Mouse (Mus musculus) adrenal gland, adult 18-20 months (tissue): ENCODE measurements around the gene Cep55. TPM values are rescaled to one million over a fixed set of nuclear protein-coding genes. Genes with fewer than 3 reads are reported as not detected.

Source experiments
- DNase-seq, 2 experiments: peaks; one replicate each; pipeline ENCODE4 v3.0.0; 2021 to 2022; ENCODE audit warnings: low spot score in 2 of 2
- long read RNA-seq, 2 experiments: library from polyadenylated mRNA; stranded (forward); transcript quantifications; one replicate each; pipeline ENCODE4 v2.0.0; 2021
- total RNA-seq, 2 experiments: library from RNA; stranded (reverse); gene quantifications; 1 replicate in 1 of 2; 2 replicates in 1 of 2; pipeline ENCODE4 v1.2.3; 2021

The Cep55 gene
- total RNA-seq, result under 1 TPM; 0.35 to 0.73 TPM
- long read RNA-seq, experiment 1, partial matches to known transcripts, result 0 of 1 reads
- long read RNA-seq, experiment 1, other reads (novel, unspliced or antisense), result 1 of 1 reads
- long read RNA-seq, experiment 2, partial matches to known transcripts, result 0 of 1 reads
- long read RNA-seq, experiment 2, other reads (novel, unspliced or antisense), result 1 of 1 reads

DNA sequence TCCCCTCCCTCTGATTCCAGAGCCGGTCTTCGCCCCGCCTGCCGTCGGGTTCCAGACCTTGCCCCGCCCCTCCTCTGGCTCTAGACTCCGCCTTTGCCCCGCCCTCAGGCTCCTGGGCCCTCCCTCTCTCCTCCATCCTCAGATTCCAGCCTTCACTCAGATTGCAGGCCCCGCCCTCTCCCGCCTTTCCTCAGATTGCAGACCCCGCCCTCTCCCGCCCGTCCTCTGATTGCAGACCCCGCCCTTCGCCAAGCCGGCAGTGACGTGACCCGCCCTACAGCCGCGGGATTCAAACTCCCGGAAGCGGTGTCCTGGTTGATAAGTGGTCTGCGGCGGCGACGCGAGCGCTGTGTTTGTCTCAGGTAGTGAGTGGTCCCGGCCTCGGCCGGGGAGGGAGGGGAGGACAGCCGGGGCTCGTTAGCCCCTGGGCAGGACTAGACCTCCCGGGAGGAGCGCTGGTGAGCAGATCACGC lies at the start of gene Cep55:
Gene Cep55, plus strand, starts transcription at position 292 of the 473 bp plus-strand sequence.
- peak; percentile 91 to 93 for DNase-seq

DNA sequence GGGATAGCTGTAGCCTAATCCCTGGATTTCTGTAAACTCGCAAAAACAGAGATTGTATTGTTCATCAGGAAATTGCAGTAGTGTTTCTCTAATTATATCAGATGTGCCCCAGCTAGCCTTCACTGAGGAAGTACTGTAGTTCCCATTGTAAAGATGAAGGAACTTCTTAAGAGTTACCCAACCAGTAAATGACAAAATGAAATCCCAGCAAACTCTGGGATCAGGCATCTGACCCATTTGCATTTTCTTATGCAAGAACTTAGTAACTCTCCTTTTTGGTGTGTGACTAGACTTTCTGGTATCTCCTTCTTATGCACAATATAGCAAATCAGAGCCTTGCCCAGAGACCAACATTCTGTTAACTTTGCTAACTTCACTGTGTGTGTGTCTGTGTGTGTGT lies 43.4 kb upstream of the Cep55 start:
- DNase-seq, result no peak

DNA sequence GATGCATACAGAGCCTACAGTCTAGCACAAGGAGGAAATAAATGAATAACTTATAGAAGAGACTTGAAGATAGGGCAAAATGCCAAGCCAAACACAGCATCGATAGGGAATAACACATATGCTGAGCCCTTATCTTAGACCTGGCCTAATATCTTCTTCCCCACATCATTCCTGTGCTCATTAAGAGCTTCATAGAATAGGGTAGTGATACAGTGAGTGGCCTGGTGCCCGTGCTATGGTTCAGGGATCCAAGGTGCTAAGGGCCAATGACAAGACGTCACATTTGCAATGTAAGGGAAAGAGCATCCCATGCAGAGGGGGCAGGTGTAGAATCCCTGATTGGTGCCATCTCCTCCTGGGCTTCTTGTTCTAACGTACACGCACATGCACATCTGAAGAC lies 40.4 kb upstream of the Cep55 start:
- DNase-seq, result no peak

DNA sequence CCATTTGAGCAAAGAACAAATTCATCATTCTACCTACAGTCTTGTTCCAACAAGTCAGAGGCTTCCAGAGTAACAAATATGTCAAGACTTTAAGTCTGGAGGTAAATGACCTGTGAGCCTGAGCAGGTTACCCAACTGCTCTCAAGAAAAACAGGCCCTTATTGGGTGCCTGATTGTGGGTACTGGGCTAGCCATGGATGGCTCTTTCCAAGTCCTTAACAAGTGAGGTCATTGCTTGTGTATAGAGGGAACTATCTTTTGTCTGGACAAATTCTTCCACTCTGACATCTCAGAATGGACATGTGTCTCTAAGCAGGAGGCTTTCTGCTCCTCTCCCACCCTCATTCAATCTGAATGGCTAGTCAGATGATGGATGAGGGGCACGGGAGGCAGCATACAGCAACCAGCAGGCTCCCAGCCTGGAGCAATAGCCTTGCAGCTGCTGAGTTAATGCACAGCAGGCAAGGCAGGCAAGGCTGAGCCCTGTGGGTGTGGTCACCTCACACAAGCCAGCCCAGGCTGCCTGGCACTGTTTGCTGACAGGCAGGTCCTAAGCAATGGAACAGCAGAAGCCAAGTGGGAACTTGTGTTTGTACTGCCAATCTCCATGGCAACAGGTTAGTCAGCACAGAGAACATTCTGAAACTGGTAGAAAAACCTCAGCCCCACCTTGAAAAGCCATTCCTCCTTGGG lies 39.5 kb upstream of the Cep55 start:
- no peak for DNase-seq

DNA sequence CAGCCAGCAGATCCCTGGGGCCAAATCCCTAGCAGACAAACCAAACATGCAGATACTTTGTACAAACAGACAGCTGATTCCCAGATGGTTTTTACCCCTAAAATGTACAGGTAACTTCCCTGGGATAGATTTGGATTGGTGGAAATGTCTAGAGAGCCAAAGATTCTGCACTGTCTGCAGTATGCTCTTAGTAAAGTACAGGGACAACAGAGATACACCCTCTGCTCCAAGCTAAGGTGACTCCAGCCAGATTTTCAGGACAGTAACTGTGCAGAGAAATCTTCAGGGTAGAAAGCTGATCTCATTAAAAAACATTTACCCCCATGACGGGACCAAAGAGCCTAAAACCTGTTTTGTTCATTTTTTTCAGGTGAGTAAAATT lies 38.9 kb upstream of the Cep55 start:
- DNase-seq, result no peak

DNA sequence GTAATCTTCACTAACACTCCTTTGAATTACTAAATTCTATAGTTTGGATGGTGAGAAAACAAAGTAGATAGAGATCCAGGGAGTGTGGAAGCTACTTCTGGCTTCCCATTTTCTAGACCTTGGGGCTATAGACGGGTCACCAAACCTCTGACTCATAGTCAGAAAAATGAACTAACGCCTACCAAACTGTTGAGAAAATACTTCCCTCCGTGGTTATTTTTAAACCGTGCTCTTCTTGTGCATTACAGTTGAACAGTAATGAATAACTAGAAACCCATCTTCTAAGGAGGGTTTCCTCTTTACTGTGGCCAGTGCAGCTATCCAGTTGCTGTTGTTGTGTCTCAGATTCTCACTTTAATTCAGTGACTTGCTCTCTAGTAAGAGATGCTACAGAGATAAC lies 32.1 kb upstream of the Cep55 start:
- DNase-seq, result no peak

DNA sequence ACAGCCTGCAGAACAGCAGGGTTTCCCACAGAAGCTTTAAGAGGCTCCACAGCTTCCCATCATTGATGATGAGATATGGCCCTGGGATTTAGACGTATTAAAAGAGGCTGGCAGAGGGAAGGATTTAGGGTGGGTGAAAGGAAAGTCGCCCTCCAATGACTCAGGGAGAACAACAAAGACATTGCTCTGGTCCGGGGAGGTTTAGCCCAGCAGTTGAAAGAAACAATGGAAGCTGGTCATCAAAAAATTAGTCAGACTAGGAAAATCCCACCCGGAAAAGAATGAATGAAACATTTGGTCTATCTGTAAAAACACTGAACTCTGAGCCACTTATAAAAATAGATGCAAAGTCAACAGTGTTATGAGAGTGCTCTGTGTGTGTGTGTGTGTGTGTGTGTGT lies 31.2 kb upstream of the Cep55 start:
- no peak for DNase-seq

DNA sequence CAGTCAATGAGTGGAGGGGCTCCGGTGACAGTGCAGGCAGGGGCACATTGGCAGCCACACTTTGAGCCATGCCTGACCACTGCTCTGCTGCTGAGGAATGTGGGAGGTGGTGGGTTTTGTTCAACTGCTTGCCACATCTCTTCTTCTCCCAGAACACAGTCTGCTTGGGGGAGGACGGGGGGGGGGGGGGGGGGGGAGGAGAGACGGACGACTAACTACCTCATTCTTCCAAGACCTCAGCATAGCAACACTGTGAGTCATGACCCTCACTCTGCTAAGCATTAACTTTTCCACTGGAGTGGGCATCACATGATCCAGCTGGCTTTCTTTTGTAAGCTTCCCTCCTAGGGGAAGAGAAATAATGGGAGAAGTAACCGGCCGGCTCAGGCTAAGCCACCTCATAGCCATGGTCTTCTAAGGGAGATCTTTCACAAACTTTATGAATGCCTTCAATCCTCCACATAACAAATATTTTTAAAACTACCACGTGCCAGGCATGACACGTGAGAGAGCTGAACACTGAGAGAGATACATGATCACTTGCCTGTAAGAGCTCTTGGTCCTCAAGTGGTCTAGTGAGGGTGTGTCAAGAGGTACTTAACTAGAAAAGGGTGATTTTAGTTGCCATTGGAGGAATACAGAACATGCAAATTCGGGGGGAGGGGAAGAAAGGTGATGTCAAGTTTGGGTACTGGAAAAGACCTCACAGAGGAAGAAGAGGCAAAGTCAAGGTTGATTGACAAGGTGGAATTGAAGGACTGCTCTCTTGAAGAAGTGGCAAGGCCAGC lies 29.4 kb upstream of the Cep55 start:
- no peak for DNase-seq

DNA sequence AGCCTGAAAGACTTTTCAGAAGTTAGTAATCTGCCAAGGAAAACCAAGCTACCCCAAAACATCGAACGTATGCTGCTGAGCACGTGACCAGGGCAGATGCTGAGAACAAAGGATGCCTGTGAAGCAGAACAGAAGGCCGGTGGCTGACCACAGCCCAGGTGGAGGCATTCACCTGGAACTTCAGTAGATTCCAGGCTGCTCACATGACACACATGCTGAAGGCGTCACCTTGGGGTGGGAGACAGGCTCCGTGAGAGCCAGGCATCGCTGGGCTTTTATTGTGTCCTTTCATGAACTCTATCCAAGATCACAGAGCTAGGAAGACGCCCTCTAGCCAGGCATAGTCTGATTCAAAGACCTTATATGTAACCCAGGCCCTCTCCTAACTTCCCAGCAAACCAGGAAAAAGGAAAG lies 28.6 kb upstream of the Cep55 start:
- no peak for DNase-seq

DNA sequence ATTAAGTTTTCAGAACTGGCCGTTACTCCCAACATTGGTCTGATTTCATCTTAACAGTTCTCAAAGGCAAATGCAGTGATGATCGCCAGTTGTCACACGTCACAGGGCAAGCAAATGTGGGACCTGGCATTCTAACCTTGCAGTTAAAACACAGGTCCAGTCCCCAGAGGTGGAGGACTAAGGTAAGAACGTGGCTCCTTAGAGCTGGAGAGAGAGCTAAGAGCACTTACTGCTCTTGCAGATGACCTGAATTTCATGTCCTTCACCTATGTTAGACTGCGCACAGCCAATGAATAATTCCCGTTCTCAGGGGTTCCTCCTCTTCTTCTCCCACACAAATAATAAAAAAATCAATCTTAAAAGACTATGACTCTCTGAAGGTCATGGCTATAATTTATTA lies 27.4 kb upstream of the Cep55 start:
- DNase-seq, result no peak

DNA sequence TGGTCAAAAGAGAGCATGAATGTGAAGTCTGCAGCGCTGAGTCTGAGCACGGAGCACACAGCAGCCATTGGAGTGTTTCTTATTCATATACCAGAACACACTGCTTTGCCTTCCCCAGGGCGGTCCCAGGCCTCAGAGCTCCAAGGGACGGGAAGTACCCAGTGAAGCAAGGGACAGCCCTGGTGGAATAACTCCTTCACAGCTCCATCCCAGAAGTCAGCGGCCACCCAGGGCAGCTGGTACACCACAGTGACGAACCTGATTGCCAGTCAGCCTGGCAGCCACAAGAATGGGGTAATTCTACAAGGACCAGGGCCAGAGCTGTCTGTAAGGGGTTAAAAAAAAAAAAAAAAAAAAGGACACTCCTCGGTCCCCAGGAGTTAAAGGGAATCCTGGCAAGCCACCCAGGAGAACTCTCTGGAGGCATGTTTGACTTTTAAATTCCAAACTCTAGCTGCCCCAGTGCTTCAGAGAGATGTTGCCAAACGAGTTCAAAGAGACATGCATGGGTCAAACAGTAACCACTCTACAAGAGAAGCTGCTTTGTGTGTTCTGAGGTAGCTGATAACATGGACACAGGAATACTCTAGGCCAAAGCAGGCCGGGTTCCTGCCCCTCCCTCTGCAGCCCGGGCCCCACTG lies 26.8 kb upstream of the Cep55 start:
- DNase-seq, result no peak

DNA sequence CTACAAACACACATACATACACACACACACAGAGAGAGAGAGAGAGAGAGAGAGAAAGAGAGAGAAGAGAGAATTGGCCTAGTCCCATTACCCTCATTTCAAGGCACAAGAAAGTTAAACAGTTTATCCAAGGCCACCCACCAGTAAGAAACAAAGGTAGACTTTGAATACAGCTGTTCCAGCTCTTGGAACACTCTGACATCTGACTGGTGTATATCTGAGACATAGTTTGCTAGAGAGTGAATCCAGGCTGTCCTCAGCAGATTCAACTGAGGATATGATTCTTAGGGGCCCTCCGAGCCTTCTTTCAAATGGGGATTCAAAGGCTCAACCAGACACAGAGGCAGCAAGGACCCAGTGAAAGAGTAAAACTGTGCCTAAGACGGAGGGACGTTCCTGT lies 25.5 kb upstream of the Cep55 start:
- no peak for DNase-seq

DNA sequence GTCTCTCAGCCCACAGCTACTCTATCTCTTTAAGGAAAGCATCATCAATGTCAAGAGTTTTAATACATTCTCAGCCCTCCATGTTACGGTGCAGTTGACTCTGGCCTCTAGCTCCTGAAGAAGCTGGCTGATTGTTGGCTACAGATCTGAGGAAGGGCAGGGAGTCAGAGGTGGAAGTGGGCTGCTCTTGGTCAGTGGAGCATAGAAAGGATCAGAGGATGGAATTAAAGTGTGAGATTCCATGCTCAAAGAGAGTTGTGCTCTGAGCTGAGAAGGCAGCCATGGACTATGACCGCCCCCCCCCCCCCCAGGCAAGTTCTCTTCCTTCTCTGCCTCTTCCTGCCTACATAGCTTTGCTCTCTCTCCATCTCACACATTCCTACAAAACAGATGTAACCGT lies 24.9 kb upstream of the Cep55 start:
- no peak for DNase-seq

DNA sequence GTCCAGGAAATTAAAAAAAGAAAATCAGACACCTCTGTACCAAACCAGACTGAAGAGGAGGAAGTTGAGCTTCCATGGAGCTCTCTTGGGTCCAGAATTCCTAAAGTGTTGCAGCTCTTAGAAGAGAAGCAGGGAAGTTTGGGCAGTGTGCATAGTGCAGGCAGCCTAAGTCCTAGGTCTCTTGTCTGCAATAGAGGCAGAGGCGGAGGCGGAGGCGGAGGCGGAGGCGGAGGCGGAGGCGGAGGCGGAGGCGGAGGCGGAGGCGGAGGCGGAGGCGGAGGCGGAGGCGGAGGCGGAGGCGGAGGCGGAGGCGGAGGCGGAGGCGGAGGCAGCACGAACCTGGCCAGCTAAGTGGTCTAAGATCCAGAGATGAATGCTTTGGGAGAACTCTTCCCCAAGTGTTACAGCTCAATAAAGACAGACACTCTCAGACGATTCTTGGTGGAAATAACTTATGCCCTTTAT lies 24.1 kb upstream of the Cep55 start:
- DNase-seq, result peak in 1 of 2 experiments; percentile 37

DNA sequence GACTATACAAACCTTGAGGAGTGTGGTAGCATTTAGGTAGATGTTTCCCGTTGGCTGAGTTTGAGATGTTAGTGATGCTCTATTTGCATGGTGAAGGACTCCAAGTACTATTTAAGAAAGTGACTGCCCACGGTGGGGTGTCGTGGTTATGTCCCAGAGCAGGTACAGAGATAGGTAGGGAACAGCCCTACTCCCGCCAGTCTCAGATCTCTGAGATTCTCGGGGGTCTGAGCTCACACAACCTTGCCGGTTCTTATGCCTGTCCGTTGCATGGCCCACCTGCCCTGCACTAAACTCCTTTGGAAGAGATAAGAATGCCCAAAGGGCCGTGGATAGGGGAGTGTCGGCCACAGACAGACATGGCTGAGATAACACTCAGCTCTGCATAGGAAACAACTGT lies 23.7 kb upstream of the Cep55 start:
- DNase-seq, result no peak

DNA sequence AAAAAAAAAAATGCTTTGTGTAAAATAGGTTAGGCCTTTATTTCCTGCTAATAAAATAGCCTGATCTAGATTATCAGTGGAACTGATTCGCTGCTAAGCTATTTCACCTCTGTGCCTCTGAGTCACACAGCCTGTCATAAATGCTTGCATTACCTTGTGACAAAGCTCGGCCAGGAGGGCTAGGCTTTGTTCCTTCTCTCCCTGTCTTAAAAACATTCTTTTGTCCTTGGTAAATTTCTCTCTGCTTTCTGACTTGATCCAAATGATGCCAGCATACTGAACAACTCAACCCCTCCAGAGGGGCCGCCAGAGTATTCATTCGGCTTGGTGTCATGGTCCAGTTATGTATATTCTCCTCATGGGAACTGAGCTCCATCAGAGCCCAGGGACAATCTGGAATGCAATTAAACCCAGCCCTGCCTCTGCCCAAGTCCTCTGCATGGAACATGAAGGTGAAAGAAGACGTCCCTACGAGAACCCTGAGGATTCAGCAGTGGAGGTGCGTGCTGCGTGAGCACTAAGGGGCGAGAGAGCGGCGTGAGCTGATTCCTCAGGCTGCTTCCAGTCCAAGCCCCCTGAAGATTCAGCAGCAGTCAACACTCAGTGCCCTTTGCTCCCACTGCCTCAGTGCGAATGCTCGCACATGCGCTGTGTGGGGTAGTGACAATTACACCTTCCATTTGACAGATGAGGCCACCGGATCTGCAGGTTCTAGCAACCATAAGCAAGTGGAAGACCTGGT lies 21.6 kb upstream of the Cep55 start:
- DNase-seq, result no peak

DNA sequence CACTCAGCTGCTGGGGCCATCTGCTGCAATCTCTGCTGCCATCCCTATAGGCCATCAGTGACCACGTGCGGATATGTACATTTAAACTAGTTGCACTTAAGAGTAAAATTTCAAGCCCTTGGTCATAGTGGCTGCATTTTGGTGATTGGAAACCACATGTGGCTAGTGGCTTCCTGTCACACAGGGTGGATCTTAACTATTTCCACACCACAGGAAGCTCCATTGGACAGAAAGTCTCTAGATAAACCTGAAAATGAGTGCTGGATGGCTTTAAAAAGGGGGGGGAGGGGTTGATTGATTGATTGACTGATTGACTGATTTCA lies 21.1 kb upstream of the Cep55 start:
- DNase-seq, result no peak

DNA sequence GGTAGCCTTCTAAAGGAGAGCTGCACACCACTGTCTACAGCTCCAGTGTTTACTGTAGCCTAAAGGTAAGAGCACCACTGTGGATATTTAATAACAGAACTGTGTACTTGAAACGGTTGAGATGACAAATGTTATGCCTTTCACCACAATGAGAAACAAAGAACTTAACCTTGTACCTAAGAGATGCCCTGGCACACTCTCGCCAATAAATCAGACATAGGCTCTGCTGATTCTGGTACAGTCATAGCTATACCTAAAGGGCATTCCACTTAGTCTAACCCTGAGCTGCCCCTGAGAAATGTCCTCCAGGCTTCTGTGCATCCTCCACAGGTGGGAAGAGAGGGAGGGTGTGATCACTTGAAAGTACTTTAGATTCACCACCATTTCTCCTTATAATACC lies 20.1 kb upstream of the Cep55 start:
- DNase-seq, result no peak

DNA sequence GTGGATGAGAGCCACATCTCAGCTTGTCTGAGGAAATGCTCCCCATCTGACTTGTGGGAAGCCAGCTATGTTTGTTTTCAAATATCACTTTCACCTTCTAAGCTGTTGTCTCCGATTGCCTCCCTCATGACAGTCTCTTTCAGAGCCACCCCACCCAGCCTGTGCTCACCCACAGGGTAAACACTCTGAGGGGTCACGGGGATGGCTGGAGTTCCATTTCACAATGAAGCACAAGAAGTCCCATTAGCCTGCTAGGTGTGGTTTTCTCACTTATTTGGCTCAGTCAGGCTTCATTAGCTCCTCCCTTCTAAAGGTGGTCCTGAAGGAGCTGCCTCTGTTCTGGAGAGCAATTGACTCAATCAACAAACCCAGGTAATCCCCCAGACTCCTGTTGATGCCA lies 19.0 kb upstream of the Cep55 start:
- DNase-seq, result no peak

DNA sequence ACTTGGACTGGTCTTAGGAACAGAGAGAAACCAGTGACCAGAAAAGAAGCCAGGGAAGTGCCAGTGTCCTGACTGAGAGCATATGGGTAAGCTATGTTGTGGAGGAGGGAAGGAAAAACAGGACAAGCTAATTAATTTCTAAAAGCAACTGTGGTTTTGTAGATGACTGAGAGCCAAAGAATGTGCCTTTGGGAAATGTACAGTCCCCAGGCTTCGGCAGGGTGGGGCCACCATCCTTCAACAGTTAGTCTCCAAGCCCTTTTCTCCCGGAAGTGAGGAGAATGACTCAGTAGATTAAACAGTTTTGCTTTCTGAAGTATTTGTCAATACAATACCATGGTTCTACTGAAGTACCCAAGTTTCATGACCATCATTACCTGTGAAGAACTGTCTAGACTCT lies 16.5 kb upstream of the Cep55 start:
- no peak for DNase-seq

DNA sequence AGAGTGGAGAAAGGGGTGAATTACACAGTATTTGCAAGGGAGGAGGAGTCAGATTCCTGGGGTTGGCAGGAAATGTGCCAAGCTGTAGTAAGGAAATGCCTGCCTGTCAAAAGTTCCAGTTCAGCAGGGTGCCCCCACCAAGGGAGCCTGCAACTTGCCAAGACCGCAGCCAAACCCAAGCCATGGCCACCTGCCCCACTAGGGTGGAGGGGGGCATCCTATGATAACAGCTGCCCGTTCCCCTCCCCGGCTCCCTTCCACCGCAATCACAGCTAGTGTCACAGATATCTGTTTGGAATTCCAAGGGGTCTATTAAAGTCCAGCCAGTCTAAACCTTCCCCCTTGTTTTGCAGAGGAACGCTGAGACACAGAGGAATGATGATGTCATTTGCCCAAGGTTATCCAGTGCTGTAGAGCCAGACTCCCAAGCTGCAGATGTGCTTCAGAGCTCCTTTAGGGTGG lies 12.5 kb upstream of the Cep55 start:
- peak in 1 of 2 experiments; percentile 34 for DNase-seq
